Mouse (Mus musculus): ENCODE measurements around the gene Rnf213. TPM values are rescaled to one million over a fixed set of nuclear protein-coding genes. Genes with fewer than 3 reads are reported as not detected.

The Rnf213 gene
- total RNA-seq, 2 experiments from 2014 or later = 3.4 to 4.0 TPM

DNA sequence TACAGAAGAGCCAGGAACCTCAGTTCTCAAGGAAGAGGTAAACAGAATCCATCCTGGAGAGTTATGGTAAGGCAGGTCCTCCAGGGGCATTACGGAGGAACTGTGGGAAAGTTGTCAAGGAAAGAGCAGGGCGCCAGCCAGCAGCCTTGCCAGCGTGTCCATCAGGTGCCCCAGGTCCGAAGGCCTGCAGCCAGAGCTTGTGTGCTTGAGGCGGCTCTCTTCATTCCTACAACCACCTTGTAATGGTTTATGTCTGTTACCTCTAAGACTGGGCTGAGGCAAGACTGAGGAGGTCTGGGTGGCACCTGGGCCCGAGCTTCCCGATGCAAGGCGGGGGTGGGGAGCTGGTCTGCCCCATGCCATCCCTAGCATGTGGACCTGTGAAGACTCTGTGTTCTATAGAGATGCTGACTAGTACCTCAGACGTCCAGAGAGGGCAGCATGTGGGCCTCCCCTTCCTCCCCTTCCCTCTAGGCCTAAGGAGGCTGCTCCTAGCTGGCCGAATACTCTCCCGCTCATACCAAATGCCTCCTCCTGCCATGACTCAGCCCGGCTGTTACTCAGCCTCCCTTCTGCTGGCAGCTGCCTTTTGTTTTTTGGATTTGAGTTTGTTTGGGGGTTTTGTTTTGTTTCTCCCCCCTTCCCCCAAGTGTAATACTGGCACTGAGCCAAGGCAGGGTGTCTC is 123.9 kb downstream of the Rnf213 start:
- DNase-seq = no peak

DNA sequence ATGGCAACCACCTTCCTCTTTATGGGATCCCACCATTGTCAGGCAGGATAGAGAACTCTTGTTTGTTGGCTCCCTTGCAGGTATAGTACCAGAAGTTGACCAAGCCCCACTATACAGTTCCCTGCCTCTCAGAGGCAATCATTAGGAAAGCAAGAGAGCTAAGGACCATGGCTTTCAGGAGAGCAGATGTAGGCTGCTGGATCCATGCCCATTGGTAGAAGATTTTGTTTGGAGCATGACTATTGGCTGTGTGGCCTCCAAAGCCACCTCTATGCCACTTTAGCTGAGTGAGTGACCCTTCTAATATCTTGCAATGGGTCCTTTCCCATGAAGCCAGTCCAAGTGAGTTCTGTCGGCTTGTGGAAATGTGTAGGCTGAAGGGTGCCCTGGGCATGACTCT is 126.5 kb downstream of the Rnf213 start:
- DNase-seq = no peak

GRCm38 (mm10) chr11:119520005-119520712 is 127.3 kb downstream of the Rnf213 start:
- DNase-seq = no peak

DNA sequence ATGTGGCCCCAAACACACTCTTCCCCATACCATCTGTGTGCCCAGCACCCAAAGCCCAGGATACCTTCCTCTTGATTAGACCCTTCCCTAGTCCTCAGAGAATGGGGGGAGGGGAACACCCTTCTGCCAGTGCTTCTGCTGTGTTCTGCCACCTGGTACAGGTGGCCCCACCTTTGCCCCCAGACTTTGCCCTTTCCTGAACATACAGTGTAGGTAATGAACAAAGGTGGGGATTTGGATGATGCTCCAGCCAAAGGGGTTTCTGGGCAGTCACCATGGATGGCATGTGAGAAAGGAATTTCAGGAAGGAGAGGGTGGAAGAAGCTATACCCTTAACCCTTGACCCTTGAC is 127.8 kb downstream of the Rnf213 start:
- DNase-seq = no peak

DNA sequence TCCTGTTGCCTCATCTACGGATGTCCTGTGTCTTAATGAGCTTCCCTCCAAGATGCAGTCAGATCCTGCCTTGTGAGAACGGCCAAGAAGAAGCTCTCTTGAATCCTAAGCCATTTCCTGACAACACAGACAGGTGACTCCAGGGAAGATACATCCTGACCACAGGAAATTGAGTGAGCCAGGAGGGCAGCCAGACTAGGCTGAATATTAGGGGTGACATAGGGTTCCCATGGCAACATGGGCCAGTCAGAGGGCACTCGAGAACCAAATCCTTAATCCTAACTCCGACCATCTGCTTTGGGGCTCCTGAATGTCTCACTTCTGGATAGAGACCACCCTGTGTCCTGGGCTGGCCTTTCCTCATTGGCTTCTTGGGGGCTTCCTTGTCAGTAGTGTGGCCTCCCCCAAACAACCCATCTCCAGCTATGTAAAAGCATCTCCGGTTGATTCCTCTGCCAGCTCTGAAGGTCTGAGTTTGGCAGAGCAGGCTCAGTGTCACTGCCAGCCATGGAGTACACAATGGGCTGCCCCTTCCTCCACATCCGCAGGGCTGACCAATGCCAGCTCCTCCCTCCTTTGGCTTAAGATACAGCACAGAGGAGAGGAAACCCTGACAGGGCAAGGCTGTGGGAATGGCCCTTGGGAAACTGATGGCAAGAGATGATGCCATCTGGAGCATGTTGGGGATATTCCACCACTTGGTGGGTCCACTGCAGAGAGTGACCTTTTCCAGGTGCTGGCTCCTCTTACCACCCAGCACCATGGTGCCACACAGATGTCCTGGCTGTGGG is 129.2 kb downstream of the Rnf213 start:
- DNase-seq = no peak

DNA sequence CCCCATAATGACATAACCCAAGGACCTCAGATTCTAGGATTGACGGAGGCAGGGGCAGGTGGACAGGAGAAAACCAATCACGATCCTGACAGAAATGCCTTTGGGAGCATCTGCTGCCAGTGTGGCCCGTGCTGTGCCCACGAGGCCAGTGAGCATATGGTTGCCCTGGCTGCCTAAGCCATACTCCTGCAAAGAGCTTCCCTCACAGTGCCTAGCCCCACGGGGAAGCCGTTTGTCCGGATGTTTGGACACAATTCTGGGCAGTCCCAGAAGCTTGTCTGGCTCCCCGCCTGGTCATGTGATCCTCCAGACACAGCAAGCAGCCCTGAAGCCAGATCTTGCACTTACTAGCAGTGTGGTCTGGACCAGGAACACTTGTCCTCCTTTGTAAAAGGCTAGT is 129.9 kb downstream of the Rnf213 start:
- DNase-seq = no peak

GRCm38 (mm10) chr11:119523392-119523791 is 130.5 kb downstream of the Rnf213 start:
- no peak for DNase-seq

GRCm38 (mm10) chr11:119524545-119524949 is 131.6 kb downstream of the Rnf213 start:
- peak; percentile 74 to 82 for DNase-seq

GRCm38 (mm10) chr11:119526068-119526966 is 133.4 kb downstream of the Rnf213 start:
- no peak for DNase-seq

GRCm38 (mm10) chr11:119528930-119529329 is 136.0 kb downstream of the Rnf213 start:
- no peak for DNase-seq

- DNase-seq = peak in 1 of 2 experiments; percentile 30
Observed at GRCm38 (mm10) chr11:119532460-119532859, 139.6 kb downstream of the Rnf213 start.

- DNase-seq = no peak
Observed at GRCm38 (mm10) chr11:119533745-119534144, 140.8 kb downstream of the Rnf213 start.

Small RNA genes within 50 kb of the gene (microRNA-seq; reads per million reads assigned to microRNA genes)
- 0 to 0.21 reads per million in 2 experiments for gene Mir1932

Other genes with a start within 250 kb of the Rnf213 start
- 10 to 100 TPM; 47.9 to 50.9 TPM for gene Tbc1d16, start 164.6 kb upstream of the Rnf213 start, total RNA-seq (2021)
- gene Ccdc40, start 164.5 kb upstream of the Rnf213 start, total RNA-seq (2021) = 1 to 10 TPM; 1.6 to 2.3 TPM
- 100 to 1,000 TPM; 294 to 299 TPM for gene Gaa, start 125.2 kb upstream of the Rnf213 start, total RNA-seq (2021)
- gene Eif4a3, start 93.0 kb upstream of the Rnf213 start, total RNA-seq (2021) = 10 to 100 TPM; 89.2 to 91.8 TPM
- gene Card14, start 85.3 kb upstream of the Rnf213 start, total RNA-seq (2021) = 1 to 10 TPM in 1 of 2 experiments, under 1 TPM in 1; 0.52 to 1.2 TPM
- 1 to 10 TPM; 4.7 to 5.8 TPM for gene Sgsh, start 37.6 kb upstream of the Rnf213 start, total RNA-seq (2021)
- gene Slc26a11, start 37.5 kb upstream of the Rnf213 start, total RNA-seq (2021) = 1 to 10 TPM; 5.4 to 5.5 TPM
- gene Endov, start 98.2 kb downstream of the Rnf213 start, total RNA-seq (2021) = 10 to 100 TPM; 29.7 to 32.4 TPM
- gene Nptx1, start 154.7 kb downstream of the Rnf213 start, total RNA-seq (2021) = 100 to 1,000 TPM; 452 to 470 TPM
- gene Rptor, start 209.8 kb downstream of the Rnf213 start, total RNA-seq (2021) = 10 to 100 TPM; 63.9 to 65.0 TPM

Measured in layer of hippocampus, postnatal 36 days (tissue).